Mouse (Mus musculus): ENCODE measurements around the gene Hrg. TPM values are rescaled to one million over a fixed set of nuclear protein-coding genes. Genes with fewer than 3 reads are reported as not detected.
"Not testable (repeated sequence)": the region's sequence is repeated elsewhere in the genome, so short reads cannot be mapped to it uniquely, and the experiment has no call there.

Hrg gene
- total RNA-seq, 2 experiments from 2014 or later: 0.25 to 1.7 TPM

DNA sequence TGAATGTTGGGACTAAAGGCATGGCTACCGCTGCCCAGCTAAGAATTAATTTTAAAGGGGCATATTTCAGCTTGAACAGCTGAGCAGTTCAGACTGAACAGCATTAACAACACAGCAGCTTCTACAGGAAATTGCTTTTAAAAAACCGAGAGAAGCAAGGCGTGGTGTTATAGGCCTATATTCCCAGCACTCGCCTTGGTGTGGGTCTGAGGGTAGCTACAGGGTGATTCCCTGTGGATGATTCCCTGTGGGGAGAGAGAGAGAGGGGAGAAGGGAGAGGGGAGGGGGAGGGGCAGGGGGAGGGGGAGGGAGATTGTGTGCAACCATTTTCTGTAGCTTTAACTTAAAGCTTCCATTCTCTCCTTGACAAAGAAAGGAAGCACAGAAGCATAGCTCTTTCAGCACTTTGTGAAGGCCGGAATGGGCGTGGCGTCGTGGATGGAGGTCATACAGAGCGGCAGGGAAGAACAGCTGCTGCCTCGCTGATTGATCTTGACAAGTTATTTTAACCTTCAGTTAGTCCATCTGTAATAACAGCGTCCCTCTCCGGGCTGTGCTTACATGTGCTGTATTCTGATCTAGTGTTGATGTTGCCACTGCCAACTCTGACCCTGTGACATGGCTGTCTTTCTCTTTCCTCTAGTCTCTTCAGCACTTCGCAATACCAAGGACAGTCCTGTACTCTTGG lies 4.7 kb downstream of the Hrg start:
- DNase-seq (ENCODE audit: low spot score in 2 of 2): peak in 1 of 2 experiments; percentile 11

GRCm38 (mm10) chr16:22956085-22956439 lies 5.2 kb downstream of the Hrg start:
- DNase-seq (ENCODE audit: low spot score in 2 of 2): peak in 1 of 2 experiments; percentile 2

GRCm38 (mm10) chr16:22961073-22961472 lies 10.2 kb downstream of the Hrg start:
- no peak for DNase-seq (ENCODE audit: low spot score in 2 of 2)

DNA sequence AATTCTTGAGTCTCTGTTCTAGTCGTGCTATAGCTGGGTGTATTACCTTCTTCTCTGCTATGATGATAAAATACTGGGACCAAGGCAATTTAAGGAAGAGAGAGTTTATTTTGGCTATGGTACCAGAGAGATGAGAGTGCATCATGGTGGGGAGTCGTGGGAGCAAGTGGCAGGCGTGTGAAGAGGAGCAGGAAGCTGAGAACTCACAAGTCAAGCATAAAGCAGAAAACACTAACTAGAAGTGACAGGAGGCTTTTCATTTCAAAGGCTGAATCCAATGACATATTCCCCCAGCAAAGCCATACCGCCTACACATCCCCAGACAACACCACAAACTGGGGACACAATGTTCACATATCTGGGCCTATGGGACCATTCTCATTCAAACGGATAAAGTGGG lies 11.4 kb downstream of the Hrg start:
- DNase-seq (ENCODE audit: low spot score in 2 of 2): peak in 1 of 2 experiments; percentile 1

DNA sequence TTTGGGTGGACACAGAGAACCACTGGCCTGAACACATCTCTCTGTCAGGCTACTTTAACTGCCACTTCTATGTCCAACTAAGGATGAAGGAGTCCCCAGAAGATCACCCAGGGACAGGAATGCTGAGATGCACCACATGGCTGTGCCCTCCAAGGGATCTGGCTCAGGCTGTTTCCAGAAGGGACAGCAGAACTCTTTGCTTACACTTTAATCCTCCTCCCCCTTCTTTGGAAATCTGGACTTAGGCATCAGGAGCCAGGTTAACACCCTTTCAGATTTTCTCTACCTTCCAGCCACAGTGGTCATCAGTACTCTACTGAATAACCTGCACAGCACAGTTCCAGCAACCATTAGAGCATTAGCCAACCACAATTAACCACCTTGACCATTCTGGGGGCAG lies 12.4 kb downstream of the Hrg start:
- peak in 1 of 2 experiments; percentile 1 for DNase-seq (ENCODE audit: low spot score in 2 of 2)

DNA sequence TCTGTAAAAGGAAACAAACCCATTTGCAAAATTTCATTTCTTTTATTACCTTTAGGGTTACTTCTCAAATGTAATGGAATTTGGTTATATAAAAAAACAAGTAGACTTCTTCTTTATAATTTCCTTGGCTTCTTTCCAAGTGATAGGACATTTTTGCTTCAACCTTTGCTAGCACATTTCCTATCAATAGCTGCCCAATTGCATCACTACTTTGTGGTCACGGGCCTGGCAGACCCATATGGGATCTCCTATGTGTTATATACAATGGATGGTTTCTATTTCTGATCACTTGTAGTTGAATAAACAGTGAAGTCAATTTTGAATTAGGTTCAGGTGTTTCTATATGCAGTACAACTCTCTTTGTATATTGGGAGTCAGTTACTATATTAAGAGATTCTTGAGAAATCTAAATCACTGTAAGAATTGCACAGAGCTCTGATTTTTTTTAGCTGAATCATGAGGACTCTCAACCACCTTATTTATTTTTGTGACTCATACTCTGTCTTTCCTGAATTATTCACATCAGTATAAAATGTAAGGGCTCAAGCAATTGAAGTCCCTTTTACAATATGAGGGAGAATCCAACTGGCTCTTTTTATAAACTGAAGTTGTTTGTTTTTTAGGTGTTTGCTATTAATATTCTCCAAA lies 16.6 kb downstream of the Hrg start:
- DNase-seq (ENCODE audit: low spot score in 2 of 2): no peak

DNA sequence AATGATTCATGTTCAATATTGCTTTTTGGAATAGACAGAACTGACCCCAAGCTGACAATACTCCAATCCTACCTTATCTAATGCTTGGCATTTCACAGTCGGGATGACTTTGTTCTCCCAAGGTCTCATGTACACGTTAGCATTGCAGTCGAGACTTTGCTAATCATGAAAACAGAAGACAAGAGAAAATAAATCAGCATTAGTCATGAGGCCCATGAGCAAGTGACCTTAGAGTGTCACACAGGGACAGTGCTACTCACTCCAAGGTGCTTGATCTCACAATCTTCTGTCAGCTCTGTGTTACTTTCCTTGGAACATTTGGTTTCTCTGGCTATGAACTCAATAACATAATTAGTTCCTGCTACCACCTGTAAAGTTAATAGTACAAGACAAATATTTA lies 46.1 kb downstream of the Hrg start:
- not testable (repeated sequence) for DNase-seq (ENCODE audit: low spot score in 2 of 2)

Other genes starting within 250 kb of the Hrg start
- gene Crygs, start 139.5 kb upstream of the Hrg start, total RNA-seq (2021): not detected
- 10 to 100 TPM; 10.7 to 11.4 TPM for gene Tbccd1, start 93.4 kb upstream of the Hrg start, total RNA-seq (2021)
- 10 to 100 TPM; 46.7 to 48.1 TPM for gene Dnajb11, start 93.2 kb upstream of the Hrg start, total RNA-seq (2021)
- gene Ahsg, start 59.8 kb upstream of the Hrg start, total RNA-seq (2021): 10 to 100 TPM in 1 of 2 experiments, 1 to 10 TPM in 1; 5.0 to 62.3 TPM
- 1 to 10 TPM in 1 of 2 experiments, under 1 TPM in 1; 0.20 to 2.5 TPM for gene Fetub, start 32.7 kb upstream of the Hrg start, total RNA-seq (2021)
- 1 to 10 TPM in 1 of 2 experiments, under 1 TPM in 1; 0.49 to 1.2 TPM for gene Kng2, start 78.4 kb downstream of the Hrg start, total RNA-seq (2021)
- 1 to 10 TPM in 1 of 2 experiments, under 1 TPM in 1; 0.52 to 8.6 TPM for gene Kng1, start 106.8 kb downstream of the Hrg start, total RNA-seq (2021)
- 100 to 1,000 TPM; 274 to 300 TPM for gene Eif4a2, start 156.4 kb downstream of the Hrg start, total RNA-seq (2021)
- gene Rfc4, start 176.7 kb downstream of the Hrg start, total RNA-seq (2021): 10 to 100 TPM; 16.2 to 16.4 TPM
- 10 to 100 TPM; 35.8 to 82.7 TPM for gene Adipoq, start 195.5 kb downstream of the Hrg start, total RNA-seq (2021)